Mouse (Mus musculus) heart, adult 9 months (tissue): ENCODE results near the gene Gm7942.
"Not testable (repeated sequence)": the region's sequence is repeated elsewhere in the genome, so short reads cannot be mapped to it uniquely, and the experiment has no call there.

ENCODE experiments used
- DNase-seq, 2 experiments: peaks; one replicate each; pipeline ENCODE4 v3.0.0; 2022; ENCODE audit warnings: low spot score in 2 of 2

Gene Gm7942

GRCm38 (mm10) chr5:95106638-95107037 lies at the start of gene Gm7942:
TSS of gene Gm7942 (plus strand) at chr5:95106938.
- DNase-seq = not testable (repeated sequence)
